Mouse (Mus musculus): Measurements from ENCODE around the gene Tdrd1.

GRCm38 (mm10) chr19:56787911-56788310 is 38.1 kb upstream of the Tdrd1 start:
- no peak for TF ChIP-seq CTCF (IDR thresholded peaks at IDR 0.05)
- TF ChIP-seq EP300 (IDR thresholded peaks at IDR 0.05) = no peak
